Mouse (Mus musculus): ENCODE results near the gene Hist2h3b. TPM values are rescaled to one million over a fixed set of nuclear protein-coding genes. Genes with fewer than 3 reads are reported as not detected.

Hist2h3b gene
- polyA plus RNA-seq, 1 experiment from 2014 or later, result 77.9 TPM

- no peak overlapping the region for H3K4me3 ChIP-seq (ENCODE audit: low read depth, low read length)
- no peak overlapping the region for H3K27ac ChIP-seq (ENCODE audit: low read depth)
- H3K4me1 ChIP-seq (replicated peaks; ENCODE audit: control insufficient read depth, insufficient read depth, low read length), result no peaks in the 10 kb centered on the region
- no peak for DNase-seq (ENCODE audit: low spot score)
- H3K4me2 ChIP-seq (ENCODE audit: low read length), result no peak overlapping the region
- H3K27me3 ChIP-seq (replicated peaks; ENCODE audit: control insufficient read depth, insufficient read depth, low read length), result no peaks in the 10 kb centered on the region
- WGBS, result 58% methylated on average over 8 of the region's 8 CpGs
- no peaks in the 10 kb centered on the region for H3K36me3 ChIP-seq (ENCODE audit: control insufficient read depth, insufficient read depth, low read length)
- H3K9me3 ChIP-seq (ENCODE audit: control insufficient read depth, low read length), result no peaks in the 10 kb centered on the region
- no peak overlapping the region for H3K9ac ChIP-seq (ENCODE audit: low read length)
- no peak for ATAC-seq (replicated peaks; ENCODE audit: low FRiP score, low TSS enrichment, low read depth)
These were observed 44.1 kb downstream of the Hist2h3b start for GRCm38 (mm10) chr3:96312341-96313098.

Small RNA genes lying within 50 kb of the gene (microRNA-seq; reads per million reads assigned to microRNA genes)
- not detected for gene Gm44492
- gene Gm47311, result not detected
- not detected for gene Gm47313

Other genes starting within 250 kb of the Hist2h3b start
- gene Vps45, start 210.2 kb upstream of the Hist2h3b start, polyA plus RNA-seq (2014; fragmentation: Nextera tagmentation; extraction: Ambion mirVana), result 20.6 and 25.8 TPM in 2 replicates
- 14.0 and 14.8 TPM in 2 replicates for gene Otud7b, start 164.1 kb upstream of the Hist2h3b start, polyA plus RNA-seq (2014; fragmentation: Nextera tagmentation; extraction: Ambion mirVana)
- 27.7 and 28.8 TPM in 2 replicates for gene Mtmr11, start 106.7 kb upstream of the Hist2h3b start, polyA plus RNA-seq (2014; fragmentation: Nextera tagmentation; extraction: Ambion mirVana)
- gene Sf3b4, start 96.3 kb upstream of the Hist2h3b start, polyA plus RNA-seq (2014; fragmentation: Nextera tagmentation; extraction: Ambion mirVana), result 184 and 195 TPM in 2 replicates
- 6.5 and 8.3 TPM in 2 replicates for gene Sv2a, start 87.5 kb upstream of the Hist2h3b start, polyA plus RNA-seq (2014; fragmentation: Nextera tagmentation; extraction: Ambion mirVana)
- 74.2 and 79.5 TPM in 2 replicates for gene Bola1, start 48.9 kb upstream of the Hist2h3b start, polyA plus RNA-seq (2014; fragmentation: Nextera tagmentation; extraction: Ambion mirVana)
- 0.74 and 1.3 TPM in 2 replicates for gene Hist2h2ab, start 48.8 kb upstream of the Hist2h3b start, polyA plus RNA-seq (2014; fragmentation: Nextera tagmentation; extraction: Ambion mirVana)
- 7.9 and 9.7 TPM in 2 replicates for gene Hist2h2ac, start 47.8 kb upstream of the Hist2h3b start, polyA plus RNA-seq (2014; fragmentation: Nextera tagmentation; extraction: Ambion mirVana)
- 7.3 and 7.6 TPM in 2 replicates for gene Hist2h2be, start 47.5 kb upstream of the Hist2h3b start, polyA plus RNA-seq (2014; fragmentation: Nextera tagmentation; extraction: Ambion mirVana)
- 8.3 and 8.7 TPM in 2 replicates for gene Hist2h3c2, start 29.5 kb upstream of the Hist2h3b start, polyA plus RNA-seq (2014; fragmentation: Nextera tagmentation; extraction: Ambion mirVana)
- 33.3 and 45.5 TPM in 2 replicates for gene Hist2h2aa2, start 28.4 kb upstream of the Hist2h3b start, polyA plus RNA-seq (2014; fragmentation: Nextera tagmentation; extraction: Ambion mirVana)
- 16.3 and 23.3 TPM in 2 replicates for gene Hist2h2aa1, start 23.2 kb upstream of the Hist2h3b start, polyA plus RNA-seq (2014; fragmentation: Nextera tagmentation; extraction: Ambion mirVana)
- 0.56 and 2.0 TPM in 2 replicates for gene Hist2h3c1, start 22.0 kb upstream of the Hist2h3b start, polyA plus RNA-seq (2014; fragmentation: Nextera tagmentation; extraction: Ambion mirVana)
- 11.1 and 14.2 TPM in 2 replicates for gene Hist2h4, start 5.3 kb upstream of the Hist2h3b start, polyA plus RNA-seq (2014; fragmentation: Nextera tagmentation; extraction: Ambion mirVana)
- 20.1 and 22.0 TPM in 2 replicates for gene Hist2h2bb, start 1.1 kb downstream of the Hist2h3b start, polyA plus RNA-seq (2014; fragmentation: Nextera tagmentation; extraction: Ambion mirVana)
- 3.4 TPM in 2 replicates for gene Fcgr1, start 25.3 kb downstream of the Hist2h3b start, polyA plus RNA-seq (2014; fragmentation: Nextera tagmentation; extraction: Ambion mirVana)
- gene BC107364, start 183.7 kb downstream of the Hist2h3b start, polyA plus RNA-seq (2014; fragmentation: Nextera tagmentation; extraction: Ambion mirVana), result not detected in 2 replicates

Data from intestine, embryonic 14.5 days (tissue).